Mouse (Mus musculus) gastrocnemius, postnatal 36 days (tissue): ENCODE data around the gene Acp7. TPM values are rescaled to one million over a fixed set of nuclear protein-coding genes. Genes with fewer than 3 reads are reported as not detected.
"Not testable (repeated sequence)": the region's sequence is repeated elsewhere in the genome, so short reads cannot be mapped to it uniquely, and the experiment has no call there.

ENCODE experiments used
- DNase-seq, 2 experiments: peaks; one replicate each; pipeline ENCODE4 v3.0.0; 2022
- intact Hi-C: fragments of 180-260 bp; cut with DNase I; formaldehyde crosslinking; loops from one replicate; pipeline ENCODE4 v1.15.1; 2025
- long read RNA-seq, 2 experiments: library from polyadenylated mRNA; stranded (forward); transcript quantifications; one replicate each; pipeline ENCODE4 v2.0.0; 2021
- total RNA-seq, 2 experiments: library from RNA; stranded (reverse); gene quantifications; 2 replicates each; pipeline ENCODE4 v1.2.3; 2021

Acp7 gene
- total RNA-seq: not detected
- long read RNA-seq, experiment 1: 0 reads
- long read RNA-seq, experiment 2: 0 reads

DNA sequence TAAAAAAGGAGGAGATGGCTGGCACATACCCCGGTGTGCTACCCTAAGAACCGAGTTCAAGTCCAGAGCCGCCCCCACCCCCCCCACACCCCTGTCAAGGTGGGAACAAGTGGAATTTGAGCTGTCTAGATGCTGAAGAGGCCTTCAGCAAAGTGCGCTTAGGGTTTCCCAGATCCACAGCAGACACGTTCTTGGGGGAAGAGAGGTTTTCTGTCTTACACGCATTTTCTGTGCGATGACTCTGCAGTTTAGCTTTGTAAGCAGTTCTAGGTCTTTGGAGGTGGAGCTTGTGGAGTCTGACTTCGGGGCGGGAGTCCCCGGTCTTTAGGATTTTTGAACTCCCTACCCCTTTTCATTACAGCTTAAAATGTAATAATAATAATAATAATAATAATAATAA lies at the start of gene Acp7:
Gene Acp7 (minus strand): TSS at position 260 of the 400 bp plus-strand sequence.
- DNase-seq: no peak
- intact Hi-C loops: no loop called here

DNA sequence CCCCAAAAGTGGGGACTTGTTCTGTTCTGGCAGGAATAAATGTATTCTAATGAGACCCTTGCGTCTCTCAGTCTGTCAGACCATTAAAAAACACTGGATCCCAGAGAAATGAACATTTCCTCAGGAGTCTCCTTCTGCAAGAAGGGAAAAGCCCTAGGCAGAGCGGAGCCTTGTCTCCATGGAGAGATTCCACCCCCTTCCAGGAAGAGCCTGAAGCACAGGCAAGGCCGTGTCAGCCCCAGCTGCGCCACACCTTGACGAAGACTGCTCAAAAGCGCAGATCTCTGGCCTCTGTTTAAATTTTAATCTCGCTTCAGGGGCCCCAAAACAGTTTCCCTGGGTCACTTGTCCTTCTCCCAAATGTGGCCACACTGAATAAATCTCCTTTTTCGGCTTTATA lies 46.5 kb upstream of the Acp7 start:
- no peak for DNase-seq
- intact Hi-C loops: no loop called here

DNA sequence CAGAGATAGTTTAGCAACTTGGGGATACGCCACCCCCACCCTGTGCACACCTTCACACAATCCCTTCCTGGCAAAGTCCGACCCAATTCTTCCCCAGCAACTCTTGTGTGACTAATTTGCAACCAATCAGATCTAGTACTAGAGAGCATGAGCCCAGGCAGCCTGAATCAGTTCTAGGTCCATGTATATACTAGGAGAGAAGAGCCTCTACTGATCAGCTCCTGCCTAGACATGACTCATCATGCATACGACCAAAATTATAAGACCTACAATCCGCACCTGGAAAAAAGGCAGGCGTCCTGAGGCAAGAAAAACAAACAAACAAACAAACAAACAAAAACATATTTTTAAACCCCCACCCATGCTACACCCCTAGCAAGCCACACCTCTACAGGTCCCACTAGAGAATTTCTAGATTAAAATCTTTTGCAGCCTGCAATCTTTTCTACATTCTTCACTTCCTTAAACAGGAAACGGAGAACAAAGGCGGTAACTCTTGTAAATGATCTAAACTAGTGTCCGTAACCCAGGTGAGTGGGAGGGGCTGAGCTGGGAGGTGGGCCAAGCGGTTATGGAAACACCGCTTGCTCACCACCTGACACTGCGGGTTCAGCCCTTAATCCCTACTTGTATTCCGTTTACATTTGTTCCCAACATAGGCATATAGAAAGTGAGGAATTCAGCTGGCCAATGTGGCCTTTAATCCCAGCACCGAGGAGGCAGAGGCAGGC lies 45.8 kb upstream of the Acp7 start:
- intact Hi-C loops: no loop called here

DNA sequence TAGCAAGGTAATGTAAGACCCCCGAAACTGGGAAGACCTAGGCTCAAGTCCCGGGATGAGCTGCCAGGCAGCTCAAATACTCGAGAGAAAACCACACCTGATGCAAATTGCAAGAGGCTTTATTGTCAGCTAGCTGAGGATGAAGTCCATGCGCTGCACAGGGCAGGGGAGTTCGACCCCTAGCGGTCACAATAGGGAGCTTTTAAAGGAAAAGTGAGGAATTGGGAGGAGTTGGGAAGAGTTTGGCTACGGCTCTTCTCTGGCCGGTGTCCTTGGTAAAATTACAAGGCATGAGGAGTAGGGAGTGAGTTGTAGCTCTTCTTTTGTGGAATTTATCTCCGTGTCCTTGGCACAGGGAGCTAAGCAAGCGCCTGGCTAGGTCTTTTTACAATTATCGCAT lies 44.6 kb upstream of the Acp7 start:
- peak in 1 of 2 experiments; percentile 15 for DNase-seq
- intact Hi-C loops: no loop called here

More for the DNA sequence above, 45.8 kb upstream of the Acp7 start:
- DNase-seq: no peak

DNA sequence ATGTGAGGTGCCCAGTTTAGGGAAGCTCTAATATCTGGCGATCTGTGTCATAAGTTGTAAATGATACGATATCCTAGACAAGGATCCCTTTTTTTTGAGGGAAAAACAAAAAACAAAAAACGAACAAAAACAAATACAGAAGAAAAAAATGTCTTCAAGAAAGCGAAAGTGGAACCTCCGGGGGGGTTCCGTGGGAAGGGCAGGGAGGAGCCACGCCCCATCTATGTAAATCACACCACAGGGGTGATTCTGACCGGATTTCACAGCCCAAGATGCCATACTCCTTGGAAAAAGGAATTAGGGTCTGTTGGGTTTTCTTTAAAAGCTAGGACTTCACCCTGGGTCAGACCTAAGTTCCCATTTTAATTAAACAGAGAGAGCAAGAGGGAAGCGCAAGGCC lies 43.9 kb upstream of the Acp7 start:
- DNase-seq: no peak
- intact Hi-C loops: no loop called here

DNA sequence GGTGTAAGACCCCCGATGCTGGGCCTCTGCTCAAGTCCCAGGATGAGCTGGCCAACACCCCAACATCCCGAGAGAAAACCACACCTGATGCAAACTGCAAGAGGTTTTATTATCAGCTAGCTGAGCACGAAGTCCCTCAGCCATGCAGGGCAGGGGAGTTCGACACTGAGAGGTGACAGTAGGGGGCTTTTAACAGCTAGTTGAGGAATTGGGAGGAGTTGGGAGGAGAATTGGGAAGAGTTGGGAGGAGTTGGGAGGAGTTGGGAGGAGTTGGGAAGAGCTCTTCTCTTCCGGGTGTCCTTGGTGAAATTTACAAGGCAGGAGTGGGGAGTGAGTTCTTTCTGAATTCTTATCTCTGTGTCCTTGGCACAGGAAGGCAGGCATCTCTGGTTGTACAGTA lies 41.7 kb upstream of the Acp7 start:
- DNase-seq, intact Hi-C loops: not testable (repeated sequence)

DNA sequence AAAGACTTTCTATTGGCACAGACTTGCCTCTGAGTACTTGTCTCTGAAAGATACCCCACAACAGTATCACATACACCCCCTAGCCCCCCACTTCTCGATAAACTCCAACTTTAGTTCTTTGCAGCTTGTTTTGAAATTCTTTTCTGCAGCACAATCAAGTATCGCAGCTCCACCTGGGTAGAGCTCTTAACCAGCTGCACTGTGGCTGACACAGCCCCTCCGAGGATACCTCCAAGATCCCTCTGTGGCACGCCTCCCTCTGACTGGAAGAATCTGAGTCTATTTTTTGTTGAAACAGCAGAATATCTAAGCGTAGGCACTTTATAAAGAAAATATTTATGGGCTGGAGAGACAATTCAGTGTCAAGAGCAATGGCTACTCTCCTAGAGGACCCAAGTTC lies 41.1 kb upstream of the Acp7 start:
- intact Hi-C loops: no loop called here

DNA sequence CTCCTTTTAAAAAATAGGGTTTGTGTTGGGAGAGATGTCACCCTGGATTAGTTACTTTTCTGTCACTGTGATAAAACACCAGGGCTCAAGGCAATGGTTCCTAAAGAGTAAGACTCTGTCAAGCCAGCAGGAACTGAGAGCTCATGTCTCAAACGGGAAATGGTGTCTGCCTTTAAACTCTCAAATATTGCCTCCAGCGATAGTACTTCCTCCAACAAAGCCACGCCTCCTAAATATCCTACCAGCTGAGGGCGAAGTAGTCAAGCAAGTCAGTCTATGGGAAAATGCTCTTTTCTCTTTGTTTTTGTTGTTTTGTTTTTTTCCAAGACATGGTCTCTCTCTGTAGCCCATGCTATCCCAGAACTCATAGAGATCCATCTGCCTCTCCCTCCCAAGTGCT lies 40.0 kb upstream of the Acp7 start:
- DNase-seq: no peak
- intact Hi-C loops: no loop called here

More for the DNA sequence above, 41.1 kb upstream of the Acp7 start:
- no peak for DNase-seq

DNA sequence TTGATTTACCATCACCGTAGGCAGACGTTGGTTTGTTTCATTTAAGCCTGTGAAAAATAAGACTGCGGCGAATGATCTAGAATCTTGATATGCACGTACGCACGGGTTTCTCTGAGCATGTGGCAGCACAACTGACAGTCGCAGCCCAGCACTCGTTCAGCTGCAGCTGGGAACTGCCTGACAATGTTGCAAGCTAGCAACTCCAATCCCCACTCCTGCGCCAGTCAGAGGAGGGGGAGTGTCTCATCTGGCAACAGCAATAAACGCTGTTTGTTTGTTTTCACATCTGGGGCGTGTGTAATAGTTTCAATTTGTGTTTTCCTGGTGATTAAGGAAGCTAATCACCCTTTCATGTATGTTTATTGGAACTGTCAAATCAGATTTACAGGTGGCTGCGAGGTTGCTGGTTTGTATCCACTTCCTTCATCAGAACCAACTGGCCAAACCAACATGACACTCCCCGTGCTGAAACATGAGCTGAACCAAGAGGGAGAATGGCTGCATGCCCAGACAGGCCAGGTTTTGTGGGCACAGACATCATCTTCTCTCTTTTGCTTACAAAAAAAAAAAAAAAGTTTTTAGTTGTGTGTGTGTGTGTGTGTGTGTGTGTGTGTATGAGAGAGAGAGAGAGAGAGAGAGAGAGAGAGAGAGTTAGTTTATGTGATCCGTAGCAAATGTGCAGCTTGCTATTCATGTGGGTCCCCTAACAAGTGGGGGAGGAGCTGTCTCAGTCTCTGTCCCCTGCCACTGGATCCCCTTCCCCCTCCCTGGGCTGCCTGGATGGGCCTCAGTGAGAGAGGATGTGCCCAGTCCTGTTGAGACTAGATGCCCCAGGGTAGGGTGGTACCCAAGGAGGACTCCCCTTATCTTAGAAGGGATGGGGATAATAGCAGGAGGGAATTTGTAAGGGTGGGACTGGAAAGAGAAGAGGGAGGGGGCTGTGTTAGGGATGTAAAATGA lies 34.8 kb upstream of the Acp7 start:
- DNase-seq: no peak
- intact Hi-C loops: no loop called here

DNA sequence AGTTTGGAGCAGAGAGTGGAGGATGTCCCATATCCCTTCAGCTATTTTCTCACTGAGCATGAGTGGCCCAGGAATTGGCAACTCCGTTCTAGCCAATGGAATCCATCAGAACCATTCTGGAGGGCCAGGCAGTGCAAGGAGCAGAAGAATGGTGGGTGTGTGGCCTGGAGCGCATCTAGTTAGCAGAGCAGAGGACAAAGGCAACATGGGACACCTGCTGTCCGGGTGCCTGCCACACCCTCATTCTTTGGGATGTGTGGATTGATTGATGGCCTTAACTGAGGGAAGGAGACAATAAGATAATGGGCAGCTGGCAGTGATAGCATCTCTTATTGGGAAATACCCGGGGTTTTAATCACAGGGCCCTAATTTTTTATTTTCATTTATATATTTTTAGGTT lies 25.3 kb upstream of the Acp7 start:
- intact Hi-C loops: no loop called here
- no peak for DNase-seq

DNA sequence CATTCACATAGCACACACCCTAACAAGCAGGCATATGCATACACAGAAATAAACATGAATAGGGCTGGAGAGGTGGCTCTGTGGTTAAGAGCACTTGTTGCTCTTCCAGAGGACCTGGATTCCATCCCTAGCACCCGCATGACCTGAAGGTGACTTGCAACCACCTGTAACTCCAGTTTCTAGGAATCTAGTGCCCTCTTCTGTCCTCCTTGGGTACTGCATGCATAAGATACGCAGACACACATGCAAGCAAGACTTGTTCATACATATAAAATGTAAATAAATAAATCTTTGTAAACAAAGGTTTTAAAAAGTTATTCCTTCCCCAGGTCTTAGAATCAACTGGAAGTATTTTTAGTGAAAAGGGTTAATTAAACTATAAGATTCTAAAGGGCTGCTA lies 20.0 kb upstream of the Acp7 start:
- intact Hi-C loops: no loop called here
- DNase-seq: no peak

DNA sequence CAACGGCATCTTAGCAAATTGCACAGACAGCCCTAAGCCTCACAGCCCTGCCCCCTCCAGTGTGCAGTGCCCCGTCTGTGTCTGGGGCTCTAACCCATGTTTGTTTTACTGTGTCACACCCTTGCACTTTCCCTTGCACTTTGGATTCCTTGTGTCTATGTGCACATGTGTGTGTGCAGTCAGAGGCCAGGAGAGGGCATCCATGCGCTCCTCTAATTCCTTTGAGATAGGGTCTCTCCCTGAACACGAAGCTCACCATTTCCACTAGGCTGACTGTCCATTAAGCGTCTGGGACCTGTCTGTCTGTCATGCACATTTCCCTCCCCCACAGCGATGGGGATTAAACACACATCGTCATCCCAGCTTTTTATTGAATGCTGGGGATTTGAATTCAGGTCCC lies 15.9 kb upstream of the Acp7 start:
- intact Hi-C loops: no loop called here
- no peak for DNase-seq

DNA sequence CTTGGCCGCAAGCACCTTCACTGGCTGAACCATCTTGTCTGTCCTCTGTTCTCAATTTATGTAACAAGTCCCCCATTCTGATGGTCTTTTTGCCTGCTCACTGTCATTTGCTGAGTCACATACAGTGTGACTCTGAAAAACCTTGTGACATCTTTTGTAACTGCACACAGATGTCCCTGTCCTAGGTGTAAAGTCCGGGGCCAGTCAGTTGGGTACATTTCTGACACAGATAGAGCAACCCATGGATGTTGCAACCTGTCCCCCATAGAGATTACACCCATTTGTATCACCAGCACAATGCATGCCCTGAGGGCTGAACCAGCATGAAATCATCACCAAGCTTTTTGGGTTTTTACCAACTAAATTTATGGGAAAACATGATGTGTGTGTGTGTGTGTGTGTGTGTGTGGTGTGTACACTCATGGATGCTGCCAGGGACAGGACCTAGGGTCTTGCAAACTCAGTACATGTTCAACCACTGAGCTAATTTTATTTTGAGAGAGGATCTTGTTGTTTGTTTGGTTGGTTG lies 14.9 kb upstream of the Acp7 start:
- intact Hi-C loops: no loop called here
- no peak for DNase-seq

DNA sequence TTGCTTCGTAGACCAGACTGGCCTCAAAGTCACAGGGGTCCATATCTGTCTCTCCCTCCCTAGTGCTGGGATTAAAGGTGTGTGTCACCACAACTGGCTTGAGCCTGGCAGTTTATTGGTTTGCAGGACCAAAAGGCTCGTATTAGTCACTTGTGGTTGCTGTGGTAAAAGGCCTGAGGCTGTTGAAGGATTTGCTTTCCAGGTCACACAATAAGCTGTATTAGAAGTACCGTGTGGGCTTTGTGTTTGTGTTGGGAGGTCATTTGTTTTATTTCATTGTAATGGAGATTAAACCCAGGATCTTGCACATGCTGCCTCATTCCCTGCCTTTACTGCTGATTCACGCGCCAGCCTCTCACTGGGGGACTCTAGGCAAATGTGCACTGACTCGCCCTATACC lies 14.2 kb upstream of the Acp7 start:
- DNase-seq: no peak
- intact Hi-C loops: no loop called here

DNA sequence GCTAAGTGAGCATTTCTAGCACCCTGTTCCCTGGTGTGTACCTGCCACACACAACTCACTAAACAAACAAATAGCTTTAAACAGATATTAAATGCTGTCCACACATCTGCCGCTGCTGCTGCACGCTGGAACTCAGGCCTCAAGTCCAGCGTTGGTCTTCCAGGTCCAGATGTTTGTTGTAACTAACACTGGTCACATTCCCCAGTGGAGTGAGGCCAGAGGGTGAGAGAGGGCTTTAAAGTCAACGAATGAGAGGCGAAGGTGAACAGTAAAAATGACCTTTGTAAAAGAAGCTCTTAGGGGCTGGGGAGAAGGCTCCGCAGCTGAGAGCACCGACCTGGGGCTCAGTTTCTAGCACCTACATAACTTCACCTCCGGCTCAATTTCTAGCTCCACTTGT lies 10.4 kb upstream of the Acp7 start:
- DNase-seq: no peak
- intact Hi-C loops: no loop called here

DNA sequence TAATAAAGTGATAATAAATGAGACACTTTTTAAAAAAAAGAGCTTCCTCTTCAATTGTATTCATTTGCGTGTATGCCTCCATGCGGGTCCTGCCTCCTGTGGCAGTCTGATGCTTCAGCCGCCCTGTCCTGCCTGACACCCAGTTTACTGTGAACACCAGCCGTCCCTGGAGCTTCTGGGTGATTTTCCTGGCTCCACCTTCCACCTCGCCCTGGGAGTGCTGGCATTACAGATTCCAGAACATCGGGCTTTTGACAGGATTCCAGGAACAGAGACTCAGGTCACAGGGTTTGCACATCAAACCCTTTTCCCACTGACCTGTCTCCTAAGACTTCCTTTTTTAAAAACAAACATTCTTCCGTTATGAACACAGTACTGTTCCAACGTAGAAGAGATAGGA lies 6.4 kb upstream of the Acp7 start:
- DNase-seq: no peak
- intact Hi-C loops: no loop called here

DNA sequence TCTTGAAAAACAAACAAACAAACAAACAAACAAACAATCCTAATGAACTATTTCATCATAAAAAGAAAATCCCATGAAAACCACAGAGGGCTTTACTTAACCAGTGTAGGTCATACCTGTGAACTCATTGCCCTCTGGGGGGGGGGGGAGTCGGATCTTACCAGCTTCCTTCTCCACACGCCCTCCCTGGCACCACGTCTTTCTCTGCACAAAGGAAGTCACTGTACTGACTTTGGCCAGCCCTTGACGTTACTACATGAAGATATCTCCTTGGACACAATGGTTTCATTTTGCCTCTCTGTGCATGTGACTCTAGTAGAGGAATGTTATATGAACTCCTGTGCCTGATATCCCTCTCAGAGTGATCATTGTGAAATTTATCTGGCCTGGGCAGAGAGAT lies 3.0 kb upstream of the Acp7 start:
- intact Hi-C loops: no loop called here
- no peak for DNase-seq

DNA sequence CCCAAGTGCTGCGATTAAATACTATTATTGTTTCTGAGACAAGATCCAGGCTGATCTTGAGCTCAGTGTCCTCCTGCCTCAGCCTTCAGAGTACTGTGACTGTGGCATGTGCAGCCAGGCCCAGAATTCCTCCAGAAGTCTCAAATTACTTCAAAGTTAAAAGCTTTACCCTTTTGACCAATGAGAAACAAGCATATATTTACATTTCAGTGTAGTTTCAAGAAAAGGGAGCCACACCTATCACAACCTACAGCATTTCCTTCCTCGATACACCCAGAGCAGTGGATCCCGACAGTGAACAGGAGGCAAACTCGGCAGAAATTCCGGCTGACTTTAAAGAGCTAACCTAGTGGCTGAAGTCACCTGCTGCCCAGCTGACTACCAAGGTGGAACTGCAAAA lies 6.3 kb downstream of the Acp7 start:
- intact Hi-C loops: no loop called here
- no peak for DNase-seq

DNA sequence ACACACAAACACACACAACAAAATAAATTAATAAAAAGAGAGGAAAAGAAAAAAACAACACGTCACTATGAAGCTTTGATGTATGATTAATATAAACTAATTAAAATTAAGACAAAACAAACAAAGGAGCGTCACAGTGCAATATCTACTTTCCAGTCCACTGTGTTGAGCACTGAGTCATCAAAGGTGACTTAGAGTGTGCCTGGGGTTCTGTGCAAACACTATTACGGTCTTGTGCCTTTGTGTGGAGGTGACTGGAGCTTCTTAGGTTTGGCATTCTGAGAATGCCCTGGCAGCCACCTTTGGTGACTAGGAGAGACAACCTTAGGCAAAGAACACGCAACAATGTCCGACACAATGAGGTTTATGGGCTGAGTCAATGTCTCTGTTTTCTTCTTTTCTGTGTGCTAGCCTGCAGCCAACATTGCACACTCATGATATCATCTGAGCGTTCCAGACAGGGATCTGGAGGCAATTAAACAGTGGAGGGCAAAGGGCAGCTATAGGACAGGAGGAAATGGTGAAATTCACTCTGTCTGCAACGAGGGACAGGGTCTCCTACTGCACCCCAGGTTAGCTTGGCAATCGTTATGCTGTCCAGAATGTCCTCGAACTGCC lies 11.9 kb downstream of the Acp7 start:
- intact Hi-C loops: no loop called here
- DNase-seq: no peak

DNA sequence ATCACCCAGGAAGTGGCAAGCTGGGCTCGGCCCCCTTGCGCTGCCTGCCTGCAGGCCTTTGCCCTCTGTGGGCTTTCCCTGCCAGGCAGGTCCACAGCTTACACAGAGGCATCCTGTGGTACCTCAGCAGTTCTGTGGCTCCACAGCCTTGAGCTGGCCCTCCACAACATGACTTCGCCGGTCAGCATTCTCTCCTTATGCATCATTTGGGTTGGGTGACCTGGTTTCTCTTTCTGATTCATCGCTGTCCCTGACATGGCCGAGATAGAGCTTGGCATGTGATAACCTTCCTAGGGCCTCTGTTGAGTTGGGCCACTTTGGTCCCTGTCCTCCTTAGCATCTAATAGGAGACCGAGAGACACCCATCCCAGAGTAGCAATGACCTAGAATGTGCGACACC lies 25.2 kb downstream of the Acp7 start:
- intact Hi-C loops: no loop called here

DNA sequence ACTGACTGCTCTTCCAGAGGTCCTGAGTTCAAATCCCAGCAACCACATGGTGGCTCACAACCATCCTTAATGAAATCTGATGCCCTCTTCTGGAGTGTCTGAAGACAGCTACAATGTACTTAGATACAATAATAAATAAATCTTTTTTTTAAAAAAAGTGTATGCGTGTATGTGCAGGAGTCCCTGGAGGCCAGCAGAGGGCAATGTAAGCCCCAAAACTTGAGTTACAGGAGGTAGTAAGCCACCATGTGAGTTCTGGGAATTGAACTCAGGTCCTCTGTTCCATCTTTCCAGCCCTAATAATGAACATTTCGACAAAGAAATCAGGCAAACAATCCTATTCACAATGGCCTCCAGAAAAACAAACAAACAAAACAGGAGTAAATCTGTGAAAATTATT lies 27.3 kb downstream of the Acp7 start:
- not testable (repeated sequence) for DNase-seq
- intact Hi-C loops: loop anchor here (5.0 kb wide), 1 partner anchor 111 kb away; no protein-coding TSS in a partner anchor

More for the DNA sequence above, 25.2 kb downstream of the Acp7 start:
- DNase-seq: no peak
